Mouse (Mus musculus): Measurements from ENCODE around the gene Slc36a2. TPM values are rescaled to one million over a fixed set of nuclear protein-coding genes. Genes with fewer than 3 reads are reported as not detected.

Gene Slc36a2
- polyA plus RNA-seq, 1 experiment: 38.6 TPM

GRCm38 (mm10) chr11:55158785-55159359, 26.0 kb downstream of the Slc36a2 start:
- Histone ChIP-seq H3K36me3 (ENCODE audit: control insufficient read depth, insufficient read depth, low read length) (no peaks in the 10 kb centered on the region), H3K4me1 (replicated peaks; ENCODE audit: control insufficient read depth, insufficient read depth, low read length) (peaks cover 16% of the 10 kb centered on the region), H3K27ac (ENCODE audit: control insufficient read depth, insufficient read depth, low read length) (no peak overlapping the region), H3K27me3 (ENCODE audit: control insufficient read depth, insufficient read depth, low read length) (no peaks in the 10 kb centered on the region), H3K4me3 (ENCODE audit: control insufficient read depth, insufficient read depth, low read length) (no peak overlapping the region)
- peak; percentile 90 for DNase-seq
- TF ChIP-seq CTCF (IDR thresholded peaks at IDR 0.05; ENCODE audit: borderline replicate concordance, control insufficient read depth, extremely low read depth, insufficient read depth, low read length, poor library complexity) (no peak), POLR2A (IDR thresholded peaks at IDR 0.05; ENCODE audit: control insufficient read depth, extremely low read depth, insufficient read depth, low read length, poor library complexity) (no peak)
- WGBS: 53% methylated on average over 13 of the region's 13 CpGs

- no peaks in the 10 kb centered on the region for H3K27me3 ChIP-seq (ENCODE audit: control insufficient read depth, insufficient read depth, low read length)
- H3K4me3 ChIP-seq (ENCODE audit: control insufficient read depth, insufficient read depth, low read length): no peak overlapping the region
- WGBS: 12% methylated on average over 6 of the region's 6 CpGs
- no peaks in the 10 kb centered on the region for H3K36me3 ChIP-seq (ENCODE audit: control insufficient read depth, insufficient read depth, low read length)
- H3K4me1 ChIP-seq (replicated peaks; ENCODE audit: control insufficient read depth, insufficient read depth, low read length): peaks cover 16% of the 10 kb centered on the region
- TF ChIP-seq POLR2A (IDR thresholded peaks at IDR 0.05; ENCODE audit: control insufficient read depth, extremely low read depth, insufficient read depth, low read length, poor library complexity): no peak
- TF ChIP-seq CTCF (IDR thresholded peaks at IDR 0.05; ENCODE audit: borderline replicate concordance, control insufficient read depth, extremely low read depth, insufficient read depth, low read length, poor library complexity): no peak
- no peak overlapping the region for H3K27ac ChIP-seq (ENCODE audit: control insufficient read depth, insufficient read depth, low read length)
- DNase-seq: peak; percentile 27
These were observed 29.8 kb downstream of the Slc36a2 start for GRCm38 (mm10) chr11:55155070-55155421.

- Histone ChIP-seq H3K27ac (ENCODE audit: control insufficient read depth, insufficient read depth, low read length) (peak overlapping the region; percentile 36), H3K36me3 (ENCODE audit: control insufficient read depth, insufficient read depth, low read length) (no peaks in the 10 kb centered on the region), H3K4me1 (replicated peaks; ENCODE audit: control insufficient read depth, insufficient read depth, low read length) (peaks cover 16% of the 10 kb centered on the region), H3K27me3 (ENCODE audit: control insufficient read depth, insufficient read depth, low read length) (no peaks in the 10 kb centered on the region), H3K4me3 (ENCODE audit: control insufficient read depth, insufficient read depth, low read length) (no peak overlapping the region)
- WGBS: 10% methylated on average over 3 of the region's 3 CpGs
- no peak for DNase-seq
- TF ChIP-seq POLR2A (IDR thresholded peaks at IDR 0.05; ENCODE audit: control insufficient read depth, extremely low read depth, insufficient read depth, low read length, poor library complexity): no peak
- TF ChIP-seq CTCF (IDR thresholded peaks at IDR 0.05; ENCODE audit: borderline replicate concordance, control insufficient read depth, extremely low read depth, insufficient read depth, low read length, poor library complexity): no peak
These were observed 30.3 kb downstream of the Slc36a2 start for GRCm38 (mm10) chr11:55154398-55155069.

- 46% methylated on average over 3 of the region's 3 CpGs for WGBS
- no peaks in the 10 kb centered on the region for H3K27me3 ChIP-seq (ENCODE audit: control insufficient read depth, insufficient read depth, low read length)
- no peak for TF ChIP-seq POLR2A (IDR thresholded peaks at IDR 0.05; ENCODE audit: control insufficient read depth, extremely low read depth, insufficient read depth, low read length, poor library complexity)
- TF ChIP-seq CTCF (IDR thresholded peaks at IDR 0.05; ENCODE audit: borderline replicate concordance, control insufficient read depth, extremely low read depth, insufficient read depth, low read length, poor library complexity): no peak
These were observed 33.3 kb downstream of the Slc36a2 start, which contains the start of gene Slc36a3 for GRCm38 (mm10) chr11:55151608-55152007. Slc36a3 (minus strand) TSS chr11:55151708.

GRCm38 (mm10) chr11:55148461-55148860, 36.4 kb downstream of the Slc36a2 start:
- TF ChIP-seq POLR2A (IDR thresholded peaks at IDR 0.05; ENCODE audit: control insufficient read depth, extremely low read depth, insufficient read depth, low read length, poor library complexity): no peak
- no peak for TF ChIP-seq CTCF (IDR thresholded peaks at IDR 0.05; ENCODE audit: borderline replicate concordance, control insufficient read depth, extremely low read depth, insufficient read depth, low read length, poor library complexity)
- Histone ChIP-seq H3K4me3 (ENCODE audit: control insufficient read depth, insufficient read depth, low read length) (no peak overlapping the region), H3K36me3 (ENCODE audit: control insufficient read depth, insufficient read depth, low read length) (no peaks in the 10 kb centered on the region), H3K27ac (ENCODE audit: control insufficient read depth, insufficient read depth, low read length) (peak overlapping the region; percentile 34), H3K4me1 (replicated peaks; ENCODE audit: control insufficient read depth, insufficient read depth, low read length) (peaks cover 18% of the 10 kb centered on the region), H3K27me3 (ENCODE audit: control insufficient read depth, insufficient read depth, low read length) (no peaks in the 10 kb centered on the region)
- 35% methylated on average over 4 of the region's 4 CpGs for WGBS
- DNase-seq: no peak

More at GRCm38 (mm10) chr11:55151608-55152007, 33.3 kb downstream of the Slc36a2 start, which contains the start of gene Slc36a3:
- DNase-seq: no peak
- peaks cover 31% of the 10 kb centered on the region for H3K4me1 ChIP-seq (replicated peaks; ENCODE audit: control insufficient read depth, insufficient read depth, low read length)
- no peak within 1 kb of the TSS for H3K27ac ChIP-seq (ENCODE audit: control insufficient read depth, insufficient read depth, low read length)
- no peak within 1 kb of the TSS for H3K4me3 ChIP-seq (ENCODE audit: control insufficient read depth, insufficient read depth, low read length)
- no peaks in the 10 kb centered on the region for H3K36me3 ChIP-seq (ENCODE audit: control insufficient read depth, insufficient read depth, low read length)

- no peak for DNase-seq
- H3K27me3 ChIP-seq (ENCODE audit: control insufficient read depth, insufficient read depth, low read length): no peaks in the 10 kb centered on the region
- no peak for TF ChIP-seq POLR2A (IDR thresholded peaks at IDR 0.05; ENCODE audit: control insufficient read depth, extremely low read depth, insufficient read depth, low read length, poor library complexity)
- no peak for TF ChIP-seq CTCF (IDR thresholded peaks at IDR 0.05; ENCODE audit: borderline replicate concordance, control insufficient read depth, extremely low read depth, insufficient read depth, low read length, poor library complexity)
- no peak overlapping the region for H3K27ac ChIP-seq (ENCODE audit: control insufficient read depth, insufficient read depth, low read length)
- H3K4me1 ChIP-seq (replicated peaks; ENCODE audit: control insufficient read depth, insufficient read depth, low read length): peaks cover 21% of the 10 kb centered on the region
- H3K36me3 ChIP-seq (ENCODE audit: control insufficient read depth, insufficient read depth, low read length): no peaks in the 10 kb centered on the region
- H3K4me3 ChIP-seq (ENCODE audit: control insufficient read depth, insufficient read depth, low read length): no peak overlapping the region
- WGBS: 83% methylated on average over 6 of the region's 6 CpGs
These were observed 37.5 kb downstream of the Slc36a2 start for GRCm38 (mm10) chr11:55147423-55147822.
